Comparison of ENCODE assay signal across 7 mouse cellular contexts in genomic region chr9:67633026-67633741, GRCm38 (mm10).
A peak's percentile ranks its signal among the peaks of the same experiment; 100 is the strongest.
DNase-seq lines count a peak whose midpoint lies in the region; ATAC-seq and TF ChIP-seq lines count a peak whose summit lies in the region.

No protein-coding gene starts in this region.

- TF ChIP-seq CTCF in testis, adult 2 months (IDR thresholded peaks at IDR 0.05; ENCODE audit: control insufficient read depth, insufficient read depth, insufficient replicate concordance, low read depth, low read length), result no peak

- peak; percentile 59 for ATAC-seq in midbrain, embryonic 13.5 days

- WGBS in midbrain, embryonic 13.5 days, result under 1% methylated on average over 50 of the region's 50 CpGs

- TF ChIP-seq POLR2A in testis, adult 2 months (IDR thresholded peaks at IDR 0.05; ENCODE audit: control insufficient read depth, low read depth, low read length), result no peak

- DNase-seq in adrenal gland, adult 2 months, result peak; percentile 68
- DNase-seq in cerebellum, postnatal 25 days, result peak; percentile 57 to 58
- DNase-seq in gastrocnemius, adult 8-10 months (ENCODE audit: low spot score in 2 of 2), result peak; percentile 20 to 21
- peak; percentile 18 for DNase-seq in induced T-regulatory cell, adult 2 months (ENCODE audit: low read depth)
- peak; percentile 22 to 44 for DNase-seq in left cerebral cortex, postnatal 25 days (ENCODE audit: low spot score in 2 of 2)

- H3K27ac ChIP-seq in midbrain, embryonic 13.5 days, result peak overlapping the region; percentile 90
- H3K27ac ChIP-seq in testis, adult 2 months (ENCODE audit: control insufficient read depth, insufficient read depth, low read depth, low read length), result no peak overlapping the region

- peak overlapping the region; percentile 75 for H3K4me3 ChIP-seq in midbrain, embryonic 13.5 days (replicated peaks)
- peak overlapping the region; percentile 96 for H3K4me3 ChIP-seq in testis, adult 2 months (ENCODE audit: control insufficient read depth, low read depth, low read length)

- intact Hi-C loops in left cerebral cortex, postnatal 25 days (cut with DNase I), result loop anchor here (5.0 kb wide), 4 partner anchors 121 to 656 kb away; partner anchors contain the start of gene Lactb

- peak overlapping the region; percentile 77 for H3K9ac ChIP-seq in midbrain, embryonic 13.5 days (replicated peaks)

- H3K4me1 ChIP-seq in midbrain, embryonic 13.5 days (replicated peaks), result peaks cover 20% of the 10 kb centered on the region
- peaks cover 11% of the 10 kb centered on the region for H3K4me1 ChIP-seq in testis, adult 2 months (ENCODE audit: control insufficient read depth, insufficient read depth, low read length)

- peaks cover 41% of the 10 kb centered on the region for H3K27me3 ChIP-seq in midbrain, embryonic 13.5 days
- H3K27me3 ChIP-seq in testis, adult 2 months (ENCODE audit: control insufficient read depth, insufficient read depth, low read length), result no peaks in the 10 kb centered on the region

- H3K36me3 ChIP-seq in midbrain, embryonic 13.5 days, result no peaks in the 10 kb centered on the region
- no peaks in the 10 kb centered on the region for H3K36me3 ChIP-seq in testis, adult 2 months (ENCODE audit: control insufficient read depth, insufficient read depth, low read length)

- H3K9me3 ChIP-seq in midbrain, embryonic 13.5 days, result no peaks in the 10 kb centered on the region

- peak overlapping the region; percentile 100 for H3K4me2 ChIP-seq in midbrain, embryonic 13.5 days (replicated peaks)

Comparison
In these comparisons a context has a peak if more than half of its experiments do, and no peak if none do; other contexts are left out.
1. DNase-seq: peak in every context shown above with its lines; median percentile 68 in adrenal gland, adult 2 months; 58 in cerebellum, postnatal 25 days; 33 in left cerebral cortex, postnatal 25 days; 20 in gastrocnemius, adult 8-10 months; 18 in induced T-regulatory cell, adult 2 months.